Mouse (Mus musculus) brain, embryonic 14.5 days (tissue): Measurements from ENCODE around the gene Psmb6.

ENCODE experiments used
- CTCF ChIP-seq: fragments of 200-500 bp; IDR thresholded peaks from 2 replicates; pipeline ENCODE4 v1.5.1; 2012; ENCODE audit warnings: inconsistent platforms, mild to moderate bottlenecking, moderate library complexity, borderline replicate concordance; ENCODE audit not compliant: insufficient read depth, insufficient read length; ENCODE audit errors: extremely low read depth
- POLR2A ChIP-seq: fragments of 200-500 bp; IDR thresholded peaks from 2 replicates; pipeline ENCODE4 v1.6.1; 2012; ENCODE audit warnings: mild to moderate bottlenecking, inconsistent platforms, borderline replicate concordance; ENCODE audit not compliant: poor library complexity, insufficient read depth, insufficient read length, severe bottlenecking; ENCODE audit errors: extremely low read depth

- TF ChIP-seq CTCF (no peak), POLR2A (no peak)
Observed at GRCm38 (mm10) chr11:70540928-70541327, 15.8 kb downstream of the Psmb6 start.
